Mouse (Mus musculus): ENCODE data around the gene Smim14.

The Smim14 gene

DNA sequence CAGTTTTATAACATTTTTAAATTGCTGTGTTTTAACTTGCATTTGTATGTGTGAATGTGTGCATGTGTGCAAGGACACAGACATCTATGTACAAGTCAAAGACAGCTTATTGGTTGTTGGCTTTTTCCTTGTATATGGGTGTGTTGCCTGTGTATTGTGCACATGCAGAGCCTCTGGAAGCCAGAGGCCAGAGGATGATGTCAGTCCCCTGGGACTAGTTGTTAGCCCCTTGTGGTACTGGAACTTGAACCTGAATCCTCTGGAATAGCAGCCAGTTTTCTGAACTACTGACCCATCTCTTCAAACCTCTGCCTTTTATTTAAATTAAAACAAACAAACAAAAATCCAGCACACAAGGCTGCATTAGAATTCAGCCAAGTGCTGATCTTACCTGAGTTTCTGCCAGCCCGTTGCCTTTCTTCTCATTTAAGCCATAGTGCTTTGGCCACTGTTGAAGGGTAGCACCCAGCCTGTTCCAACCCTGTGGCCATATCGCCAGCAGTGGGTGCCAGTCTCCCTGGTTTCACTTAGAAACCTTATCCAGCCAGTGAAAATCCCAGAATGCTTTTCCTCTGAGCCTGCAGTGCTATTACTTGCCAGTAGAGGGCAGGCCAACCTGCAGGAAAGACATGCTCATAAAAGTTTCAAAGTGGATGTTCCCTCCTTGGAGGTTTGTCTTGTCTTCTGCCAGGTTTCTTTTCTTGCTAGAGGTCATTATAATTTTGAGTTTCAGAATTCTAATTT is 135.6 kb downstream of the Smim14 start:
- peak; percentile 80 for DNase-seq (ENCODE audit: low spot score)

Data from embryo, embryonic 10 days (tissue).